Mouse (Mus musculus) T-helper 1 cell (primary cell): ENCODE results near the gene Lrrc4c.

Experiments used
- in situ Hi-C: fragments of 300-600 bp; cut with MboI, MseI; formaldehyde crosslinking; loops from one replicate; pipeline ENCODE4 v1.15.1; 2025; ENCODE audit warnings: high pct_unique_total_duplicates

The Lrrc4c gene

DNA sequence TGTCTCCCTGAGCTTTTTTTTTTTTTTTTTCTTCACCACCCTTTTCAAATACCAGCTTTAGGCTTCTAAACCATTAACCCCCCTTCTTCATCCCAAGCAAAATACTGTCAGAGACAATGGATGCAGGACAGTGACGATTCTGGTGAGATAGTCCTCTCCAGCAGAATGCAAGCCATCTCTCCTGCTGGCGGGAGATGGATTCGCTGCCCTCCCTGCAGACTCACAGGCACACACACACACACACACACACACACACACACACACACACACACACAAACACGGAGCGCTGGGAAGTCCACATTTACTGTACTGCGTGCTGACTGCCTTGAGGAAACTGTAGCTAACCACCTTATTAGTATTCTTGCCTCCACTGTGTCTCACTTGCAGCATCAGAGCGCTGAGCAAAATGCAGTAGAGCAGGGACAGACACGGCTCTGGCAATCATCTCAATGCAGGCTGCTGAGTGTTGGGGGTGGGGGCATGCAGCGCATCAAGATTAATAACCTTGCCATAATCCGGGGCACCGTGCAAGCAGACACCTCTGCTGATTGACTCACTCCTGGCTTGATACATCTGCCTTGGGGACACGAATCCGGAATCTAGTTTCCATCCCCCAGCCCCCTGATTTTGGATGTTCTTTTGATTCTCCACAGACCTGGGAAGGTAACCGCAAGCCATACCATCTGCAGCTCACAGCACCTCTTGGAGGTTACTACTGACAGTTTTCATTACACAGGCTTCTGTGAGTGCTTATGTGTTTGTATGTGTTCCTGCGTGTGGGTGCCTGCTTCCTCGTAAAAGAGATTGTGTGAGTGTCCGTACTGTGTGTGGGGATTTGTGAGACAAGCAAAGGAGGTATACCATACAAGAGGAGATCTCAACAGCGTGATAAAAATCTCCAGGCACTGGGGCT is at the start of gene Lrrc4c:
TSS of gene Lrrc4c (plus strand) at position 783 of the 913 bp plus-strand sequence.
- in situ Hi-C loops = no loop called here

GRCm38 (mm10) chr2:96275061-96275460 is 42.9 kb upstream of the Lrrc4c start:
- in situ Hi-C loops = no loop called here

DNA sequence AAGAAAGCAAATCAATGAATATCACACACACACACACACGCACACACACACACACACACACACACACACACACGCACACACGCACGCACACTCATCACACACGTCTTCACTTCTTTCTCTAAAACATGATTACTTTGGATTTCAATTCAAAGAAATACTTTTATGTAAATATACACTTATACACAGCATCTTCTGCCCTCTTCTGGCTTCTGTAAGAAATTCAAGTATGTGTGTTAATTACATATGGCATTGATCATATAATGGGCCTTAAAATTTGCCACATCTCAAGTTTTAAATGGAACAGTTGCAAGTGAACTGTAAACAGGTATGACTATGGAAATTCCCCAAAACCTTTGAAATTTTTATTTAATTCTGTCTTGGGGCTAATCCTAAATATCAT is 35.0 kb upstream of the Lrrc4c start:
- in situ Hi-C loops = no loop called here

DNA sequence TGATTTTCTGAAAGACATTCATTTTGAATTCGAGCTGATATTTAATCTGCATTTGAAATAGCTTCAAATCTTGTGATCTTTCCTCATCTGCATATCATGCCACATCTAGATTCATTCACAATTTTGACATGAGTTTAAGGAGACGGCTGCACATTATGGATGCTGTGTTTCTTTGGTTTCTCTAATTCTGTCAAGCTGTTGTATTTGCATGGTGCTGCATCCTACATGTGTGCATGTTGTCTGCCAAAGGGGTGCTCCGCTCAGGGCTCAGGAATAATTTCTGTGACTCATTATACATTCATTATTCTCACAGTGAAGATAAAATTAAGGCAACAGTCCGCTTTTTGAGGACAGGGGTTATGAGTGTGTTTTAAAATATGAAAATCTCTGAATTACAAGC is 30.5 kb upstream of the Lrrc4c start:
- in situ Hi-C loops = no loop called here

DNA sequence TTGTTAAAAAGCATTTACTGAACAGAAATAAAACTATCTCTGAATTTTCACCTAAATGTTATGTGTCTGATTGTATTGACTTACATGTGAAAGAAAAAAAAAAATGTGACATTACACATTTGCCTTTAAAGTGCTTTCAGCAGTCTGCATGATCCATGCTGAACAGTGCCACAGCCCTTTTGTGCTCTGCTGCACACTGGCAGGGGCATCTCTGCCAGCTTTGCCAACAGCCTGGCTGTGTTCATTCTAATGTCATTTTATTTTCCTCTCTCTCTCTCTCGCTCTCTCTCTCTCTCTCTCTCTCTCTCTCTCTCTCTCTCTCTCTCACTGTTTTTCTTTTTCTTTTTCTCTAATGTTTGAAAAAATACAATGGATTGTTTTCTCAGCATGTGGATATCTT is 27.4 kb upstream of the Lrrc4c start:
- in situ Hi-C loops = no loop called here

DNA sequence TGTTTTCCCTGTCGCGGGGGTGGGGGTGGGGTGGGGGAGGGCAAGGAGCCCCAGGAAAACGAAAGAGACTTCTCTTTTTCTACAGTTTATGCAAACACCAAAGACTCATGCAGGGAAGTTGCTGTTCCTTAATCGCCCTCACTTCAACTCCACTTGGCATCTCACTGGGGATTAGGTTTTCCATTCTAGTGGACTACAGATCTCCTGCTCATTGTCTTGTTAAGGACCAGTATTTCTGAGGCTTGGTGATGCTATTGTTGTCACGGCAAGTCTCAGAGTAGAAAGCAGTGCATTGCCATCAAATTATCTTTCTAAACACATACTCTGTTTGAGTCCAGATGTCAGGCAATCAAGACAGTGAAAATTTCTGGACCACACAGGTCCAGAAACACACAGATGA is 2.9 kb upstream of the Lrrc4c start:
- in situ Hi-C loops = no loop called here

DNA sequence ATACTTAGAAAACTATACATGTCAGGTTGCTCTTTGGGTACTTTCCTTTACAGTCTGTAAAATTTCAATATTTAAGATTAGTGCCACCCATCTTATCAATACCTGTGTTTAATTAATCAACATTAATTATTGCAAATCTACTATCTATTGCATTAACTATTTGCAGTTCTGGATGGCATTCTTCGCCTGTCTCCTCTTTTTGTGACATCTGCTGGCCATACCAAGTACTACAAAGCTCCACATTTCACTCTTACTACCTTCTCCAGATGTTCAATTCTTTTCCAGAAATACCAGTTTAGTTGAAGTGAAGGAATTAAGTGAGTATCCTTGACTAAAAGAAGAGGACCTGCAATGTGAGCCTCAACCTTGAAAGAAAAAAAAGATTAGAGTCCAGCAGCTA is 1.4 kb upstream of the Lrrc4c start:
- in situ Hi-C loops = no loop called here

DNA sequence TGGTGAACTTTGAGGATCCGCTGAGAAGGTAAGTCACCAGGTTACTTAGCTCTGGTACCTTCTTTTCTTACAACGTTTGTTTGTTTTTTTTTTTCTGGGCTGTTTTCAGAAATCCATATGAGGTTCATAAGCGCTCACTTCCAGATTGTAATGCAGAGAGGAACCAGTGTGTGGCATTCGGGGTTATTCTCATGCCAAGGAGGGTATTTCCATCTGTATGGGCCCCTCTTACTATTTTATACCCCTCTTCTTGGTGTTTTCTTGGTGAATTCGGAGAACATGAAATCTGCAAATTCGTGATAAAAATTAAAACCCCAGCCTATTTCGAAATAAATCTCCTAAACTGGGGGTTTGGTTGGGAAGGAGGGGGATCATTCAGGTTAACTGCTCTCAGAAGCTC is 587 bp downstream of the Lrrc4c start:
- in situ Hi-C loops = no loop called here

DNA sequence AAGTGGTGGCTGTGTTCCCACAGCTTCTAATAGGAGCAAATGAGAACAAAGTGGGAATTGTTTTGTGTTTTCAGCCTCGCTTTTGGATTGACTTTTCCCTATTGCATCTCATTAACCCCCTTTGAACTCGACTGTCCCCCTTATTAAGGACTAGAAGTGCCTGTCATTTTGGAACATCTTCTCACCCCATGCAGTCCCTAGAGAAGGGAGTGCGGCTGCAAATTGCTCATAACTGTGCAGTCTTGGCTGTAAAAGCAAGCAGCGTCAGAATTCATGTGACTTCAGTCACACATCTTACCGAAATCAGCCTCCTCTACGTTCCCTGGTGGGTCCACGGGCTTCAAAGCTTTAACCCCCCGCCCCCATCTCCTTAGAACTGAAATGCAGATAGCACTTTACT is 1.2 kb downstream of the Lrrc4c start:
- in situ Hi-C loops = no loop called here

GRCm38 (mm10) chr2:96319649-96320048 is 1.7 kb downstream of the Lrrc4c start:
- in situ Hi-C loops = no loop called here

- in situ Hi-C loops = no loop called here
Measured at GRCm38 (mm10) chr2:96334652-96335051, 16.7 kb downstream of the Lrrc4c start.

DNA sequence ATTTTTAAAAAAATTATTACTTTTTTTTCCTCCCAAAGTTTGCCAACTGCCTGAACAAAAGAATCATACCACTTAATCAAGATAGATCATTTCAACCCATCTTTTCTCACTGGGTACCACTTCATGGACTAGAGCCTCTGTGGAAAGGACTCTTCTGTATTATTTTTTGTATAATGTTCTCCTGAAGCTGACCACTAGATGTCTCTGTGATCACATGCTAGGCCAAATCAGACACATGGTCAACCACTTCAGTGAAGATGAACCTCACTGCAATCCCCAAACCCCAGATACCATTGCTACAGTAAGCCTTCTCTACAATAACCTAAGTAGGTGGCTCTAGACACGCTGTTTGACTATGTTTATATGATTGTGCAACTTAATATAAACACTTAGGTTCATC is 19.4 kb downstream of the Lrrc4c start:
- in situ Hi-C loops = no loop called here

DNA sequence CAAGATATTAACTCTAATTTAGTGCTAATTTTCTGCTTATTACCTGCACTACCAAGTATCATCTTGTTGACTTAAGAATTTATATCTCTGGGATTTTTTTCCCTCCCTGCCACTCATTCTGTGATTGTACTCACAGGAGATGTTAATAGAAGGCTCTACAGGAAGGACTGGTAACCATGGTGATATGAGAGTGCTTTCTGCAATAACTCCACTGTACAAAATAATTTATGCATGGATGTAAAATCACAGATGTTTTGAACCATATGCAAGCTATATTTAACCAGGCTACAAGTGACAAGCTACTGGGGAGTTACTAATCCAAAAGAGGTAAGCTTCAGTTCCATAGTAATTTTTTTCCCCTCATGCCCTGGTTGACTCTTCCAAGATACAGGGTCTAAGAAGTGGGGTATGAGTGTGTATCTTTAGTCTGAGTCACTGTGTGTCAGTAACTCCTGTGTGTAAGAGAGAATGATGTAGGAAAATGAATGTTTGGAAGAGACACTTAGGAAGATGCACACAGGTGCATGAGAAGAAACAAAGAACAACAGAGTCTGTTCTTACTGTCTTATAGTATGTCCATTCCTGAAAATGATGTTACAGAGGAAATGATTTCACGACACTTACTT is 83.3 kb downstream of the Lrrc4c start:
- in situ Hi-C loops = no loop called here

DNA sequence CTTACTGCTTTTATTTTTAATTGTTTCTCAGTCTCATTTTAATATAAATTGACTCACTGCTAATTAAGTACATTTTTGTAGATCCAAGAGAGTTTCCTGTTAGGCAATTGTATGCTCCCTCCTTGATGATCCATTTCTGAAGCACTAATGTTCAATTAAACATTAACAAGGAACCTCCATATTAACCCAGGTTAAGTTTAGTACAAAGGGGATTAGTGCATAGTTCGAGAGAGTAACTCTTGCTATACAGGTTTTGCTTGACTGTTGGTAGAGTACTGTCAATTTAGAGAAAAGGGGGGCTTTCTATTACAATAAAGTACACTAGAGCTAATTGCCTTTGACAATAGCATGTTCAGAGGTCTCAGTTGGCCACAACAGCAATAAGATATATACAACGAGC is 84.5 kb downstream of the Lrrc4c start:
- in situ Hi-C loops = no loop called here

DNA sequence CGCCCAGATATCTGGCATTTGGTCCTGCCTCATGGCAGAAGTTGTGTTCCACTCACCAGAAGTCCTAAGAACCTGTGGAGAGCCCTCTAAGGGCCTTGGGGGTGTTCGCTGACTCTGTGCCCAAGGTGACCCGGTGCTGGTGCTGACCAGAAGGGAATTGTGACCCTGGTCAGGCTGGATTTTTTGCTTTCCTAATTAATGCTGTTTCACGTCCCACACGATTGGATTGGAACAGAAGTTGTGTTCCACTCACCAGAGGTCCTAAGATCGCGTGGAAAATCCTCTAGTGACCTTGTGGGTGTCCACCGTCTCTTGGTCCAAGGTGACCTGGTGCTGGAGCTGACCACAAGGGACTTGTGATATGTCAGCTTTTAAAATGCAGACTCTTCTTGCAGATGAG is 88.9 kb downstream of the Lrrc4c start:
- in situ Hi-C loops = no loop called here

DNA sequence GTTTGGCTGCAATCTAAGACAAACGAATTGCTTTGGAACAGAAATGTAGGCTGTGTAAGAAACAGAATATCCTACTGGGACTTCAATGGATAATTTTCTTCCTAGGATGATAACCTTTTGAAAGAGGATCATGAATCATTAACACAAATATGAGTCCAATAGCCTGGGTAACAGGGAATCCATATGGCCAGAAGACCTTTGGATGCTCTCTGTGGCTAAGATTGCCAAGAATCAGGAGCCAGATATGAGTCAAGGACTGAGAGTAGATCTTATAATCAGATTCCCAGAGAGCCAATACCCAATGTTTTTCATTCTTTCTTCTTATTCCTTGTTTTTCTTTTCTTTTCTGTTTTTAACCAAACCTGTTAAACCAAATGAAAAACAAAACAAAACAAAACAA is 93.2 kb downstream of the Lrrc4c start:
- in situ Hi-C loops = no loop called here

DNA sequence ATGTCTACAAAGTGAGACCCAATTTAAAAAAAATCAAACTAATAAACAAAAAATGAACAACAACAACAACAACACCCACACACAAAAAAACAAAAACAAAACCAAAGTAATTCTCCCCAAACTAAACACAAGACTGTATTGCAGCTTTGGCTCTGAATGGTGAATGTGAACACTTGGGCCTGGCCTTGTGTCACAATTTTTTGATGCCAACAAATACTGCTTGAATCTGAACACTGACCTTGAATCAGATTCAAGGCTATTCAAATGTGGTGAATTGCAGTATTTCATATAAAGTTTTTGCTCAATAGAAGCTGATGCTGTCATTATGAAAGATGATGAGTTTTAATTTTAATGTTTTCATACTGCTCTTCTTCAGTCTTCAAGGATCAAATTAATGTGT is 143.6 kb downstream of the Lrrc4c start:
- in situ Hi-C loops = no loop called here

GRCm38 (mm10) chr2:96475674-96476073 is 157.7 kb downstream of the Lrrc4c start:
- in situ Hi-C loops = no loop called here

DNA sequence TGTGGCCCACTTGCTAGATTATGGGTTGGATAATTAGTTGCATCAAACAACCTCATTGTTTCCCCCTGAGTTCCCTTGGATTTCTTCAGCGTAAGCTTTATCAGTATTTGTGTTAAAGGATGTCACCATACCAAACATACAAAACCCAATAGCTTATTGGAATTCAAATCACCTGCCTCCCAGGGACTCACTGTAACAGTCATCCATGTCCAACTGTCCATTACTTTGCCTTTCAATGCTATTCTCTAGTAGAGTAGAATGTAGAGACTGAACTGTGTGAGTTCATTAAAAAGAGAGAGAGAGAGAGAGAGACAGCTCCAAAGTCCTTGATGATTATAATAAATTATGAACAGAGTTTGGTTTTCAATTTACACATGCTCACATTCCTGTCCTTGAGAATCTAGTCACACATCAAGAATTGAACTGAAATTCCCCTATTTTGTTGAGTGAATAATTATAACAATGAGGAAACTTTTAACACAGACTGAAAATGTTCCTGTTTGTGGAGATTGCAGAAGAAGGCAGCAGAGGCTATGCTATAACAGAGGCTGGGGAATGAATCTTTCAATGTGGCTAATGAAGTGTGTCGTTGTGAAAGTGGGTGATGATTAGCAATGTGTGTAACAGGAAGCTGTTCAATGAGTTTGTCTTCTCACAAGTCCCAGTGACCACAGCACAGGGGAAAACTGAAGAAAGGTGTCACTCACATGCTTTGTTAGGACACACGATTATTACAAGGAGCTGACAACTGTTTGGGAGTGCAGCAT is 181.3 kb downstream of the Lrrc4c start:
- in situ Hi-C loops = no loop called here

DNA sequence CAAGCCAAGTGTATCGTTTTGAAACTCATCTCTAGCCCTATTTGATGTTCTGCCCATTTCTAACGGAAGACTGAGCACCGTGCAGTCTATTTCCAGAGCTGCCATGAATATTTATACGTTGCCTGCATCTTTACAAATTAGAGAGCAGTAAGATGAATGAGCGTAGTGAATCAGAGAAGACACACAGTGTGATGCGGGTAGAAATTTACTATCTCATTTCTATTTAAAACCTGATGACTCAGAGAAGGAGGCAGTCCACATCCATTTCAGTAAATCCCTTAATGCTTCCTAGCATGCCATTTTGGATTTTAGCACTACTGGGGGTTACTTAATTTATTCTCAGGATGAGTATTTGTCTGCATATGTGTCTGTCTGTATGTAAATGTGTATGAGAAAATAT is 186.2 kb downstream of the Lrrc4c start:
- in situ Hi-C loops = no loop called here

DNA sequence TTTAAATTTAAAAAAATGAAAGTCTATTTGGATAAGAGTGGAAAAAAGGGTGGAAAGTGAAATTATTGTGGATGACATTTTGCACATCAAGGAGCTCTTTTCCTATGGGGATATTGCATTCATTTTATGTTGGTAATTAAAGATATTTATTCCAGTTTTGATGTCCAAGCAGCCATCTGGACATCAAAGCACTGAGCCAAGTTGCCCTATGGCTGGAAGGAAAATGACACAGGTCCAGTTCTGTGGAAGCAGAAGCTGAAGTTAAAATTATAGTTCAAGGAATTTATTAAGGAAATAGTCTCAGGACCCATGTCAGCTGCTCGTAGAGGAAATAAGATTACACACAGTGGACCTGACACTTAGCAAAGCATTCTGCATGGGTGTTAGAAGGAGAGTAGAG is 187.7 kb downstream of the Lrrc4c start:
- in situ Hi-C loops = no loop called here

- in situ Hi-C loops = no loop called here
Measured at GRCm38 (mm10) chr2:96508991-96509390, 191.0 kb downstream of the Lrrc4c start.

- in situ Hi-C loops = no loop called here
Measured at GRCm38 (mm10) chr2:96537469-96537868, 219.5 kb downstream of the Lrrc4c start.
